Mouse (Mus musculus) E14TG2a.4 (cell line): ENCODE measurements around the gene Pfpl.

Source experiments
- CTCF ChIP-seq: conservative IDR thresholded peaks from 2 replicates; pipeline ENCODE4 v1.5.1; 2014; ENCODE audit warnings: low read length
- POU5F1 ChIP-seq: IDR thresholded peaks from 2 replicates; pipeline ENCODE4 v1.6.1; 2014; ENCODE audit warnings: low read length, borderline replicate concordance

DNA sequence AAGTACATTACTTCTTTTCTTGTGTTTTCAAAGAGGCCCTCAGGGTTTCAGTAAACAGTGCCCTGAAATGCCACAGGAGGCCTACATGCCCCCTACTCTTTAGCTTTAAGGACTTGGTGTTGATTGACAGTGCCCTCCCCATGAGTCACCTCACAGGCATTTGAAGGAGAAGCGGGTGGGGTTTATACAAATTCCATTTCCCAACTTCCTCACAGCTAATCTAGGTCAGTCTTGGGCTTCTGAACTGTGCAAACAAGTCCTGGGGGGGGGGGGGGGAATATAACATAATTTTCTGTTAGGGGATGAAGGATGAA lies 36.0 kb downstream of the Pfpl start:
- TF ChIP-seq CTCF (no peak), POU5F1 (no peak)
